Mouse (Mus musculus) cerebellum, postnatal 36 days (tissue): ENCODE results near the gene Wdfy4.

ENCODE experiments used
- DNase-seq, 2 experiments: peaks; one replicate each; pipeline ENCODE4 v3.0.0; 2021 to 2022; ENCODE audit warnings: mixed read lengths in 2 of 2

Wdfy4 gene

DNA sequence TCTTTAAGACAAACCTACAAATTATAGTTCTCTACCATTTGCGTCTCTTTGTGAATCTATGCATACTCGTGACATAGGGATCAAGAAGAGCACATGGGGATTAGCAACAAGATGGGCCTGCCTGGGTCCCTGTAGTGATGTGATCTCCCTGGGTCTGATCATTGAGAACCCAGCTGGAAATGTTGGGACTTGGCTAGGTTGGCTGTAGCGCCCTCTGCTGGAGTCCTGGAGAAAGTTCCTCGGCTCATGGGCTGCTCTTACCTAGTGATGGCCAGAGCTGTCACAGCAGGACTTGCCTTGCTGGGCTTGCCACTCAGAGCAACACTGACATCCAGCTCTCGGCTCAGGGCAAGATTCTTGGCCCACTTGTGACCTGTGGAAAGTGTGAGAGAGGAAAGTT lies 224.8 kb downstream of the Wdfy4 start:
- peak; percentile 53 to 60 for DNase-seq

DNA sequence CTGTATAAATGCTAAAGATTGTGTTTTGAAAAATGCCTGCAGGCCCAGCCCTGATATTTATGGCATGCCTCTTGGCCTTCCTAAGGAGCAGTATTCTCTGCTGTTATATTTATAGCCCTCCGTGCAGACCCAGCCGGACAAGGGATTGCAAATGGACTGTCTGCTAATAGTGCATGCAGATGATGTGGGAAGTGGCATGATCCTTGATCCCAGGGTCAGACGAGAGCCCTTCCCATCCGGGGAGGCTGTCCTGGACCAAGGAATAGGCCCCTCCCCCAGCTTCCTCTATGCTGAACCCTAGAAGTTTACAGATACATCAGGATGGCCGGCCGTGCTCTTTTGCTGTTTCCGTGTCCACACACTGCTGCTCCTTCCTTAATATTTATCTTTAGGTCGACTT lies 226.6 kb downstream of the Wdfy4 start:
- DNase-seq = no peak

DNA sequence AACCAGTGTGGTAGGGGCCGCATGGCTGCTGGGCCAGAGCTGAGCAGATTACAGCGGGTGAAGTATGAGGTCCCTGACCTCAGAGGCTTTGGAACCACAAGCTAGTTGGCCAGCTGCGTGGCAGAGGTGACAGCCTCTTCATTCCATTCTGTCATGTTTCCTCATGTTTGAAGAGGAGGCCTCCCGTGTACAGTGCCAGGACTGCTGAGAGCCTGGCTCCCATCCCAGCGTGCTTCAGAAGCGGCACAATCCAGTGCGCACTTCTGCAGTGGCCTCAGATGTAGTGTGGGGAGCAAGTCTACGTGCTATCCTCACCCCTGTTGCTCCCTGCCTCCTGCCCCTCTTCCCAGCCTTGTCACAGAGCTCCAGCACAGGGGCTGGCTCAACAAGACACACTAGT lies 228.8 kb downstream of the Wdfy4 start:
- DNase-seq = no peak

DNA sequence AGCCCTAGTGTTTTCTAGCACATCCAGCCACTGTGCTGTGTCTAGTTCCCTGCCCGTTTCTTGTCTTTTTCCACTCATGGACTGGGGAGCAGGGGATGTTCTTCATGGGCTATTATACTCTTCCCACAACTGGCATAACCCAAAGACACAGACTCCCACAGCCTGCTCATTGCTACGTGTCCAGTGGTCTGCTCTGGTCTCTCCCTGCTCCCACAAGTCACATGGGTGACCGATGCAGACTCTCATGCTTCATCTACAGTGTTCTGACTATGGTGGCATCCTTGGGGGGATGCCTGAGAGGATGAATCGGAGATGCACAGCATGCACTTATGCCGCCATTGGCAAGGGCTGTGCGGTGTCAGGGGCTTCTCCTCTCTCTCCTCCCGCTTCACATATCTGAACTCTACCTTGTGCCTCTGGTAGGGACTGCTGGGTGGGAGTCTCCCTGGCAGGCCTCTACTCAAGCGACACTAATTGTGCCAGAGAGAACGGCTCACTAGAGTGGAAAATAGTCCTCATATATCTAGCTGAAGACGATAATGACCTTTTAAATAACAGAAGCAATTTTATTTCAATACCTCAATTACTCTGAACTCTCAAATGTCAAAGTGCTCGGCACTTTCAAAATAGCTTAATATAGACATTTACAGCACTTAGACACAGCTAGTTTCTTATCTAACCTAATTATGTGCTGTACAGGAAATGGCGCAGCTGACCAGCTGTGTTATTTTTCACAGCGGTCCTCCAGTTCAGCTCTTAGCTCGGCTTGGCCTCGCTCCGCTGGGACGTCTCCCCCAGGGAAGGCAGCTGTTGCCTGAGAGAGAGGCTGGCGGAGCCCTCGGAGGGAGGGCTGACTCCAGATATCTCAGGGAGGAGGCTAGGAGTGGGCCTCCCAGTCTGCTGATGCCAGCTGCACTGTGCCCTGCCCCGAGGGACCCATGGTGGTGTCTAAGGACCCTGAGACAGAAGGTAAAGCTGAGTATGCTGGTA lies 234.7 kb downstream of the Wdfy4 start:
- DNase-seq = no peak

- DNase-seq = no peak
Observed at GRCm38 (mm10) chr14:32947512-32947911, 237.8 kb downstream of the Wdfy4 start.

- no peak for DNase-seq
Observed at GRCm38 (mm10) chr14:32939217-32939616, 246.1 kb downstream of the Wdfy4 start.

GRCm38 (mm10) chr14:32934064-32934463 lies 251.2 kb downstream of the Wdfy4 start:
- no peak for DNase-seq

GRCm38 (mm10) chr14:32932220-32932619 lies 253.1 kb downstream of the Wdfy4 start:
- DNase-seq = no peak

GRCm38 (mm10) chr14:32931709-32932108 lies 253.6 kb downstream of the Wdfy4 start:
- no peak for DNase-seq

DNA sequence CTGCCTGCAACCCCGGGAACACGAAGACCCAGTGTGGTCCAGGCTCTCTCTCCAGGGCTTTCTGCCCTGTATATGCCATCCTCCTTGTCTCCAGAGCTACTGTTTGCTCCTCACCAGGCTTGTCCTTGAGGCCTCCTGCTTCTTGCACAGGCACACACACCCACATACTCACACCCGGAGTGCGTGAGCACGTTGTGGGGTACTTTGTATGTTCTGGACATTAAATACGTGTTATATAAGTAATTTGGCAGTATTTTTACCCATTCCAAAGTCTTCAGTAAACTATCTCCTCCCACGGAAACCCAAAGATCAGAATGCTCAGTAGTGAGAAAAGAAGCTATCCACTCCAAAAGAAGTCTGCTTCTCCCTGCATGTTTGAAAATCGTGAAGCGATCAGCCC lies 261.4 kb downstream of the Wdfy4 start:
- DNase-seq = no peak

GRCm38 (mm10) chr14:32917919-32918318 lies 267.4 kb downstream of the Wdfy4 start:
- DNase-seq = no peak

DNA sequence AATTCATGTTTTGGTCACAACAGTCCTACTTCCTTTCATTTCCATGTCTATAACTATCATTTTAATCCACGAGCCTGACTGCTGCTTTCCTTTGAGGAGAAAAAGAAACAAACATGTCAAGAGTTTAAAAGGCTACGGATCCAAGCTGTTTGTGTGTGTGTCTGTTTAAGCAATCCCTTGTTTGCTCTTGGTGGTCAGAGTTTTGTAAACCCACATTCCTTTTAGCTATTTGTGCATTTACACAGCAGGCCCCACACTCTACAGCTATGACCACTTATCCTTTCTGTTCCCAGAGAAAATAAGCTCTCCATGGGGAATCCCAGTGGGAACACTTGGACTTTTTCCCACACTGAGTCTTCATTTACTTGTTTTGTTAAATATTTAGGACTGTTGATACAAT lies 269.9 kb downstream of the Wdfy4 start:
- no peak for DNase-seq

DNA sequence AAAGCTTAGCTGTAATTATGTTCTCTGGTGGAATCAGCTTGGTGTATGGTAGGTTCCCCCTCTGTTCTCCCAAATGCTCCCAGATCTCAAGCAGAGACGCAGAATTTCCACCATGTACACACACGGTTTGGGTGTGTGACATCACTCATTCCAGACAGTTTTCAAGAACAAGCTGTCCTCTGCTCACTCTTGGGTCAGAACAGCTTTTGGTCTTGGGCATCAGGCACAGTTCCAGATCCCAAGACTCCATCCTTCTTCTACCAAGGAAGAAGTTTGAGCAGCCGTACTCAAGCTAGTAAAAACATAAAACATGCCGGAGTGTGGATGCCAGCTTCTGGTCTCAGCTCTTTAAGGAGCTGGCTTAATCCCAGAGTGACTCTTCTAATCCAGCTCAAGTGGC lies 274.1 kb downstream of the Wdfy4 start:
- no peak for DNase-seq
